Mouse (Mus musculus) megakaryocyte progenitor cell, adult 5-6 weeks (primary cell): ENCODE measurements around the gene Agrn. TPM values are rescaled to one million over a fixed set of nuclear protein-coding genes. Genes with fewer than 3 reads are reported as not detected.
A peak's percentile ranks its signal among the peaks of the same experiment; 100 is the strongest.
"Not testable (repeated sequence)": the region's sequence is repeated elsewhere in the genome, so short reads cannot be mapped to it uniquely, and the experiment has no call there.

ENCODE experiments used
- ATAC-seq: replicated peaks from 2 replicates; pipeline ENCODE4 v1.8.0; 2016; ENCODE audit warnings: mild to moderate bottlenecking, moderate TSS enrichment, inconsistent platforms; ENCODE audit not compliant: poor library complexity
- total RNA-seq, 2 experiments: library from RNA; stranded (forward) in 1 of 2; stranded (reverse) in 1 of 2; fragments of 157-497, 149-512 nt in 1 of 2; fragments of 200-1000 nt in 1 of 2; gene quantifications; 2 replicates each; pipeline versions ENCODE4 v1.2.3 to v1.2.4; 2015 to 2017

The Agrn gene
- total RNA-seq, 2 experiments from 2014 or later = 1.9 to 4.8 TPM

- no peak for ATAC-seq
Observed at GRCm38 (mm10) chr4:156168611-156169010, 28.7 kb downstream of the Agrn start.

GRCm38 (mm10) chr4:156166477-156166876 is 30.8 kb downstream of the Agrn start:
- ATAC-seq = peak; percentile 87

GRCm38 (mm10) chr4:156154771-156155170 is 42.5 kb downstream of the Agrn start:
- no peak for ATAC-seq

- not testable (repeated sequence) for ATAC-seq
Observed at GRCm38 (mm10) chr4:156150887-156151286, 46.4 kb downstream of the Agrn start.

GRCm38 (mm10) chr4:156136285-156137100 is 60.8 kb downstream of the Agrn start:
- ATAC-seq = no peak

GRCm38 (mm10) chr4:156135801-156136200 is 61.5 kb downstream of the Agrn start:
- ATAC-seq = no peak

GRCm38 (mm10) chr4:156135112-156135511 is 62.2 kb downstream of the Agrn start:
- no peak for ATAC-seq

GRCm38 (mm10) chr4:156133943-156134605 is 63.2 kb downstream of the Agrn start:
- peak; percentile 12; the same call in 1 of the 2 replicates for ATAC-seq

GRCm38 (mm10) chr4:156133334-156133733 is 64.0 kb downstream of the Agrn start:
- ATAC-seq = no peak

GRCm38 (mm10) chr4:156130940-156131339 is 66.3 kb downstream of the Agrn start:
- ATAC-seq = no peak

GRCm38 (mm10) chr4:156130436-156130835 is 66.9 kb downstream of the Agrn start, which contains the start of gene Rnf223:
Rnf223 (plus strand) TSS chr4:156130513.
- ATAC-seq = no peak

- no peak for ATAC-seq
Observed at GRCm38 (mm10) chr4:156128746-156129145, 68.5 kb downstream of the Agrn start.

GRCm38 (mm10) chr4:156126841-156127240 is 70.4 kb downstream of the Agrn start:
- peak; percentile 48 for ATAC-seq

GRCm38 (mm10) chr4:156125393-156125792 is 71.9 kb downstream of the Agrn start:
- no peak for ATAC-seq

GRCm38 (mm10) chr4:156124077-156124476 is 73.2 kb downstream of the Agrn start:
- ATAC-seq = no peak

Other genes starting within 250 kb of the Agrn start
- gene C1qtnf12, start 235.2 kb downstream of the Agrn start, total RNA-seq (2015) = 105 and 126 TPM in 2 replicates
- 30.6 and 39.6 TPM in 2 replicates for gene C1qtnf12, start 235.2 kb downstream of the Agrn start, total RNA-seq (2017)
- 10.5 and 10.6 TPM in 2 replicates for gene B3galt6, start 204.8 kb downstream of the Agrn start, total RNA-seq (2015)
- gene B3galt6, start 204.8 kb downstream of the Agrn start, total RNA-seq (2017) = 11.4 and 12.9 TPM in 2 replicates
- 52.6 and 54.4 TPM in 2 replicates for gene Sdf4, start 204.6 kb downstream of the Agrn start, total RNA-seq (2015)
- gene Sdf4, start 204.6 kb downstream of the Agrn start, total RNA-seq (2017) = 188 and 205 TPM in 2 replicates
- 1.6 and 2.0 TPM in 2 replicates for gene Tnfrsf4, start 183.6 kb downstream of the Agrn start, total RNA-seq (2015)
- 0.37 and 0.57 TPM in 2 replicates for gene Tnfrsf4, start 183.6 kb downstream of the Agrn start, total RNA-seq (2017)
- 0.76 and 4.5 TPM in 2 replicates for gene Tnfrsf18, start 171.3 kb downstream of the Agrn start, total RNA-seq (2015)
- gene Tnfrsf18, start 171.3 kb downstream of the Agrn start, total RNA-seq (2017) = 1.9 and 2.0 TPM in 2 replicates
- gene Ttll10, start 138.1 kb downstream of the Agrn start, total RNA-seq (2015) = not detected in 2 replicates
- not detected in 2 replicates for gene Ttll10, start 138.1 kb downstream of the Agrn start, total RNA-seq (2017)
- gene 9430015G10Rik, start 87.5 kb downstream of the Agrn start, total RNA-seq (2015) = 16.9 and 24.7 TPM in 2 replicates
- 28.3 and 33.7 TPM in 2 replicates for gene 9430015G10Rik, start 87.5 kb downstream of the Agrn start, total RNA-seq (2017)
- gene Rnf223, start 67.0 kb downstream of the Agrn start, total RNA-seq (2015) = 0.22 and 0.27 TPM in 2 replicates
- gene Rnf223, start 67.0 kb downstream of the Agrn start, total RNA-seq (2017) = 0.25 TPM in 1 of 2 replicates, not detected in the other
- 1.2 and 2.1 TPM in 2 replicates for gene Isg15, start 3.3 kb upstream of the Agrn start, total RNA-seq (2015)
- gene Isg15, start 3.3 kb upstream of the Agrn start, total RNA-seq (2017) = 0.79 TPM in 1 of 2 replicates, not detected in the other
- gene AW011738, start 5.8 kb upstream of the Agrn start, total RNA-seq (2015) = 0.46 and 0.62 TPM in 2 replicates
- gene AW011738, start 5.8 kb upstream of the Agrn start, total RNA-seq (2017) = 0.07 and 0.12 TPM in 2 replicates
- 0.12 TPM in 1 of 2 replicates, not detected in the other for gene Perm1, start 18.4 kb upstream of the Agrn start, total RNA-seq (2015)
- gene Perm1, start 18.4 kb upstream of the Agrn start, total RNA-seq (2017) = 0.08 TPM in 1 of 2 replicates, not detected in the other
- 11.6 and 18.4 TPM in 2 replicates for gene Plekhn1, start 37.4 kb upstream of the Agrn start, total RNA-seq (2015)
- 12.8 and 15.5 TPM in 2 replicates for gene Plekhn1, start 37.4 kb upstream of the Agrn start, total RNA-seq (2017)
- gene Noc2l, start 38.5 kb upstream of the Agrn start, total RNA-seq (2015) = 72.3 and 81.6 TPM in 2 replicates
- gene Noc2l, start 38.5 kb upstream of the Agrn start, total RNA-seq (2017) = 122 and 140 TPM in 2 replicates
- gene Samd11, start 58.2 kb upstream of the Agrn start, total RNA-seq (2015) = not detected in 2 replicates
- gene Samd11, start 58.2 kb upstream of the Agrn start, total RNA-seq (2017) = 0.12 and 0.30 TPM in 2 replicates
- gene Vmn2r-ps159, start 133.6 kb upstream of the Agrn start, total RNA-seq (2015) = not detected in 2 replicates
- gene Vmn2r-ps159, start 133.6 kb upstream of the Agrn start, total RNA-seq (2017) = not detected in 2 replicates